10 mouse cellular contexts compared by ENCODE assay signal in the genomic region with DNA sequence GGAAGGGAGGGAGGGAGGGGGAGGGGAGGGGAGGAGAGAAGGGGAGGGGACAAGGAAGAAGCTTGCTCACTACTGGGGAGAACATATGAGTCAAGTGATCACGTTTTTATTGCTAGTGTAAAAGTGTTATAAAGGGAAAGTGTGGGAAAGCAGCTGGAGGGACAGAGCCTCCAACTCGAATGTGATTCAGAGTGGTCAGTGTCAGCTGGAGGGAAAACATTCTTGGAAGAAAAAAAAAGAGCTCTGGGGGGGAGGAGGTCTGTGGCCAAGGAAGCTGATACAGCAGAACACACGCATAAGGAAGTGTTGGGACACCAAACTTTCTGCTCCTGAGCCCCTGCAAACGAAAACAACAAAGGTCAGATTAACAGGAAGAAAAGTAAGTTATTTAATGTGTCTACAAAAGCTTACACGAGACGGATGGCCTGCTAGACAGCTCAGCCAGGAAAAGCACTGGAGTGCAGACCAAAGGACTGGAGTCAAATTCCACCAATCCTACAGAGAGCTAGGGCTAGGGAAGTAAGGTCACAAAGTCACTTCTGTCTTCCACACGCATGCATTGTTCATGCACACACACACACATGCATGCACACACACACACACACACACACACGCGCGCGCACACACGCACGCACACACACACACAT.
DNase-seq lines count a peak whose midpoint lies in the region; ATAC-seq and TF ChIP-seq lines count a peak whose summit lies in the region.
"Had no signal": no experiment of that assay in that cellular context is flagged by ENCODE, and none has a peak within 500 bp of the region (broad histone marks: within the 10 kb centered on the region; RNA-seq: fewer than 3 reads in every experiment).

No protein-coding gene starts in this region.

- no peak overlapping the region for H3K27ac ChIP-seq in liver, adult 2 months (replicated peaks; ENCODE audit: insufficient read depth, low read depth, low read length)
- no peak overlapping the region for H3K27ac ChIP-seq in liver, embryonic 11.5 days (ENCODE audit: low read depth, low read length)
- peak overlapping the region; percentile 63 for H3K27ac ChIP-seq in intestine, embryonic 16.5 days (ENCODE audit: low read length)
- H3K27ac ChIP-seq in stomach, embryonic 15.5 days, result 0 out of 2 replicates have a peak overlapping the region, but pooled peaks have one; percentile 31

- no peaks in the 10 kb centered on the region for H3K79me2 ChIP-seq in liver, adult 2 months (ENCODE audit: control insufficient read depth, insufficient read depth, low read length)

- no peak for TF ChIP-seq POLR2A in liver, adult 2 months (IDR thresholded peaks at IDR 0.05; ENCODE audit: extremely low read depth, insufficient read depth, low read length)

- WGBS in liver, adult 2 months, result 63% methylated on average over 13 of the region's 13 CpGs
- 59% methylated on average over 13 of the region's 13 CpGs for WGBS in liver, embryonic 11.5 days
- WGBS in intestine, embryonic 16.5 days, result 48% methylated on average over 13 of the region's 13 CpGs
- WGBS in stomach, embryonic 15.5 days, result 50% methylated on average over 13 of the region's 13 CpGs

- no peak for ATAC-seq in liver, embryonic 11.5 days (replicated peaks; ENCODE audit: low FRiP score)
- peak; percentile 85 for ATAC-seq in intestine, embryonic 16.5 days
- peak; percentile 47; the same call in 1 of the 2 replicates for ATAC-seq in stomach, embryonic 15.5 days (ENCODE audit: insufficient read depth, low FRiP score, low read depth)

- no peaks in the 10 kb centered on the region; the same call in 1 of the 2 replicates for H3K4me1 ChIP-seq in liver, adult 2 months (ENCODE audit: control insufficient read depth, insufficient read depth, low read length)
- no peaks in the 10 kb centered on the region for H3K4me1 ChIP-seq in liver, embryonic 11.5 days (replicated peaks; ENCODE audit: control insufficient read depth, insufficient read depth, low read length)
- peaks cover 5% of the 10 kb centered on the region; the same call in 1 of the 2 replicates for H3K4me1 ChIP-seq in intestine, embryonic 16.5 days (ENCODE audit: control insufficient read depth, insufficient read depth, low read length)
- H3K4me1 ChIP-seq in stomach, embryonic 15.5 days, result no peaks in the 10 kb centered on the region

- H3K36me3 ChIP-seq in liver, adult 2 months (ENCODE audit: control insufficient read depth, insufficient read depth, low read length), result no peaks in the 10 kb centered on the region
- H3K36me3 ChIP-seq in liver, embryonic 11.5 days (ENCODE audit: control insufficient read depth, insufficient read depth, low read length), result no peaks in the 10 kb centered on the region
- H3K36me3 ChIP-seq in intestine, embryonic 16.5 days (ENCODE audit: control insufficient read depth, insufficient read depth, low read length), result no peaks in the 10 kb centered on the region
- H3K36me3 ChIP-seq in stomach, embryonic 15.5 days, result no peaks in the 10 kb centered on the region

- no peak overlapping the region for H3K4me3 ChIP-seq in liver, adult 2 months (ENCODE audit: insufficient read depth, low read depth, low read length)
- no peak overlapping the region for H3K4me3 ChIP-seq in liver, embryonic 11.5 days (ENCODE audit: low read depth, low read length)
- no peak overlapping the region for H3K4me3 ChIP-seq in intestine, embryonic 16.5 days (ENCODE audit: low read length)
- no peak overlapping the region for H3K4me3 ChIP-seq in stomach, embryonic 15.5 days (replicated peaks)
- H3K4me3 ChIP-seq: megakaryocyte, embryonic 14.5 days had no signal

- no peak for TF ChIP-seq CTCF in liver, adult 2 months (IDR thresholded peaks at IDR 0.05; ENCODE audit: low read depth, low read length)

- no peak overlapping the region for H3K4me2 ChIP-seq in liver, embryonic 11.5 days
- no peak overlapping the region for H3K4me2 ChIP-seq in intestine, embryonic 16.5 days (ENCODE audit: low read depth, low read length)
- H3K4me2 ChIP-seq in stomach, embryonic 15.5 days, result no peak overlapping the region

- H3K9me3 ChIP-seq in liver, embryonic 11.5 days (ENCODE audit: control insufficient read depth, low read length), result no peaks in the 10 kb centered on the region
- H3K9me3 ChIP-seq in intestine, embryonic 16.5 days (ENCODE audit: control insufficient read depth, low read length), result no peaks in the 10 kb centered on the region
- no peaks in the 10 kb centered on the region for H3K9me3 ChIP-seq in stomach, embryonic 15.5 days

- DNase-seq in liver, adult 2 months (ENCODE audit: extremely low read depth, low read depth, low spot score), result peak; percentile 3
- no peak for DNase-seq in liver, embryonic 11.5 days (ENCODE audit: low spot score)
- DNase-seq in embryo, embryonic 10.5 days (ENCODE audit: low spot score), result peak; percentile 59
- no peak for DNase-seq in frontal cortex, postnatal 25 days (ENCODE audit: low spot score in 2 of 2)
- DNase-seq in adrenal gland, adult 2 months, result no peak
- DNase-seq: gastrocnemius, postnatal 25 days; heart, postnatal 36 days had no signal

- no peak overlapping the region for H3K9ac ChIP-seq in liver, adult 2 months (ENCODE audit: low read depth, low read length)
- H3K9ac ChIP-seq in liver, embryonic 11.5 days (ENCODE audit: low read depth, low read length), result no peak overlapping the region
- H3K9ac ChIP-seq in intestine, embryonic 16.5 days (ENCODE audit: low read depth, low read length), result no peak overlapping the region
- no peak overlapping the region for H3K9ac ChIP-seq in stomach, embryonic 15.5 days

- no peaks in the 10 kb centered on the region for H3K27me3 ChIP-seq in liver, adult 2 months (ENCODE audit: control insufficient read depth, insufficient read depth, low read length)
- no peaks in the 10 kb centered on the region for H3K27me3 ChIP-seq in liver, embryonic 11.5 days (replicated peaks; ENCODE audit: control insufficient read depth, insufficient read depth, low read length)
- H3K27me3 ChIP-seq in intestine, embryonic 16.5 days (replicated peaks; ENCODE audit: control insufficient read depth, insufficient read depth, low read length), result no peaks in the 10 kb centered on the region
- H3K27me3 ChIP-seq in stomach, embryonic 15.5 days (replicated peaks), result no peaks in the 10 kb centered on the region

Comparison
In these comparisons a context has a peak if more than half of its experiments do, and no peak if none do; other contexts are left out.
1. DNase-seq: peak in liver, adult 2 months (single experiment) and embryo, embryonic 10.5 days (single experiment); none in liver, embryonic 11.5 days (single experiment), frontal cortex, postnatal 25 days (0 of 2) and adrenal gland, adult 2 months (single experiment).
2. H3K27ac ChIP-seq: peak in intestine, embryonic 16.5 days (single experiment) and stomach, embryonic 15.5 days (single experiment); none in liver, adult 2 months (single experiment) and liver, embryonic 11.5 days (single experiment).